Mouse (Mus musculus) liver, embryonic 14 days (tissue): ENCODE data around the gene Lamp1. TPM values are rescaled to one million over a fixed set of nuclear protein-coding genes. Genes with fewer than 3 reads are reported as not detected.

Experiments
- polyA plus RNA-seq: library from polyadenylated mRNA; depleted of rRNA; stranded (reverse); fragments of >200 nt; gene quantifications from 2 replicates; pipeline ENCODE4 v1.2.3, GENCODE M21; 2012; rRNA removed

Lamp1 gene
- 128 and 144 TPM in 2 replicates for polyA plus RNA-seq

DNA sequence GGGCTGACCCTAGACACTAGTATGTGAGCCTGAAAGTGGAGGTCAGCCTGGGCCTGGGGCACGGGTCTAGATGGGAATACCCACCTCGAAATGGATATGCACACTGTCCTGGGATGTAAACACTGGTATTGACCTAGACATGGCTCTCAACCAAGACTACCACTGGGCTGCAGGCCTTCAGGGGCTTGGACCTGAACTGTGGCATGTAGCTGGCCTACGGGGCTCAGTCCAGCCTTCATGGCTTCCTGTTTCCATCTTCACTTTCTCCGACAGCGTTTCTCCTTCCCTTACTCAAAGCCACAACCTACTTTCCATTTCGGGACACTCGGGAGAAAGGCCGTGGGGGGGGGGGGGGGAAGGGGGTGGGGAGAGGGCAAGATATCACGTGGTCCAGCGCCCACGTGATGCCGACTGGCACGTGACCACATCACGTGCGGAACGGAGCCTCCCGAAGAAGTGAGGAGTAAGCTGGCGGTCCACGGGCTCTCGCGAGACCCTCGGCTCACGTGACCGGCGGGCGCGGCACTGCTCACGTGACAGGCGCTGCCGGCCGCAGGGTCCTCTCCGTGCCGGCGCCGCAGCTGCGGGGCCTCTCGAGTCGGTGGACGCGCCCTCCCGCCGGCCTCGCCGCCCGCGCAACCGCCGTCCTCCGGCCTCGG is at the start of gene Lamp1:
Gene Lamp1, plus strand, starts transcription at position 444 of the 659 bp plus-strand sequence.

DNA sequence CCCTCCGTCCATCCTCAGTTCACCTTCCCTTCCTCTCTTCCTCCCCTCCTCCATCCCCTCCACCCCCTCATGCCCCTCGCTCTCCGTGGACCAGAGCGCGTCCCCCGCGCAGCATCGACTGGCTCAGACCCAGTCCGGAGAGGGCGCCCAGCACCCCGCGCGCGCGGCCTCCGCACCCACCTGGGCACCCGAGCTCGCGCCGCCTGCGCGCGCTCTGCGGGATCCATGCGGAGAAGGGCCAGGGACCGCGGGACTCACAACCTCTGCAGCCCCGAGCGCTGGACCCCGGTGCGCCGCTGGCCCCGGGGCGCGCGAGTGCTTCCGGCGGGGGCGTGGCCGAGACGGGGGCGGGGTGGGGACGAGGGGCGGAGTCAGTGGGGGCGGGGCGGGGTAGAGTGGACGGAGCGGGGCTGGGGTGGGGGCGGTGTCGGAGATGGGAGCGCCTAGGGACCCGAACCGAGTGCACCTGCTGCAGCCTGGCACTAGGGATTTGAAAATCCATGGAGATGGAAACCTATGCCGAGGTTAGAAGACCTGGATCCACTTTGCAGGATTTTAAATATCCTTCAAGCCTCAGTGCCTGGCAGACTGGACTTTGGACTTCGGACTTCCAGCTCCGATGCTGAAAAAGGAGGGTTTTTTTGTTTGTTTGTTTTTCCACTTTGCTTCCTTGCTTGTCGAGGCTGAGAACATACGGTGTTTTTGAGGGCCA is 41.5 kb downstream of the Lamp1 start, which contains the start of gene Grtp1:
Gene Grtp1, minus strand, starts transcription at position 320 of the 712 bp plus-strand sequence.

Other genes starting within 250 kb of the Lamp1 start
- gene F7, start 133.1 kb upstream of the Lamp1 start, polyA plus RNA-seq, result 5.4 and 5.9 TPM in 2 replicates
- 43.7 and 46.7 TPM in 2 replicates for gene F10, start 121.9 kb upstream of the Lamp1 start, polyA plus RNA-seq
- 23.2 and 24.6 TPM in 2 replicates for gene Proz, start 98.2 kb upstream of the Lamp1 start, polyA plus RNA-seq
- gene Pcid2, start 53.7 kb upstream of the Lamp1 start, polyA plus RNA-seq, result 9.9 and 11.5 TPM in 2 replicates
- gene Cul4a, start 53.5 kb upstream of the Lamp1 start, polyA plus RNA-seq, result 48.4 and 58.0 TPM in 2 replicates
- gene Grtp1, start 41.5 kb downstream of the Lamp1 start, polyA plus RNA-seq, result 5.6 and 6.7 TPM in 2 replicates
- 0.09 TPM in 1 of 2 replicates, not detected in the other for gene Adprhl1, start 95.0 kb downstream of the Lamp1 start, polyA plus RNA-seq
- gene Dcun1d2, start 129.0 kb downstream of the Lamp1 start, polyA plus RNA-seq, result 7.1 and 8.3 TPM in 2 replicates
- 3.6 and 3.7 TPM in 2 replicates for gene Tmco3, start 129.0 kb downstream of the Lamp1 start, polyA plus RNA-seq
- 98.6 and 119 TPM in 2 replicates for gene Tfdp1, start 179.6 kb downstream of the Lamp1 start, polyA plus RNA-seq
- gene Atp4b, start 237.7 kb downstream of the Lamp1 start, polyA plus RNA-seq, result not detected in 2 replicates
- 0.01 and 0.02 TPM in 2 replicates for gene Grk1, start 245.9 kb downstream of the Lamp1 start, polyA plus RNA-seq